Mouse (Mus musculus) MEL (cell line): ENCODE measurements around the gene Ccdc146. TPM values are rescaled to one million over a fixed set of nuclear protein-coding genes. Genes with fewer than 3 reads are reported as not detected.

Source experiments
- DNase-seq: peaks from one replicate; pipeline ENCODE4 v3.0.0; 2011; ENCODE audit warnings: low read depth, low spot score
- H3K27ac ChIP-seq: 2 replicates; pipeline ENCODE4 v1.5.1; 2012; ENCODE audit warnings: low read depth, mild to moderate bottlenecking, control low read depth, low read length, moderate library complexity; ENCODE audit not compliant: control insufficient read depth
- H3K27me3 ChIP-seq, 2 experiments: fragments of 150-350 bp in 1 of 2; sonication (generic) in 1 of 2; 2 replicates each; pipeline ENCODE4 v1.6.1; 2012; ENCODE audit warnings: low read length in 2 of 2, mild to moderate bottlenecking in 2 of 2, improper control_type of control experiment in 1 of 2, moderate library complexity in 1 of 2; ENCODE audit not compliant: insufficient read depth in 2 of 2, control insufficient read depth in 1 of 2
- H3K36me3 ChIP-seq, 2 experiments: 2 replicates each; pipeline ENCODE4 v1.6.1; 2012 to 2014; ENCODE audit warnings: low read length in 2 of 2, improper control_type of control experiment in 1 of 2, inconsistent platforms in 1 of 2, mild to moderate bottlenecking in 1 of 2; ENCODE audit not compliant: insufficient read depth in 2 of 2, control insufficient read depth in 1 of 2
- H3K4me1 ChIP-seq, 2 experiments: fragments of 150-350 bp in 1 of 2; sonication (generic) in 1 of 2; 2 replicates each; pipeline ENCODE4 v1.6.1; 2012; ENCODE audit warnings: low read length in 2 of 2, improper control_type of control experiment in 1 of 2, mild to moderate bottlenecking in 1 of 2; ENCODE audit not compliant: insufficient read depth in 2 of 2, control insufficient read depth in 1 of 2
- H3K4me3 ChIP-seq, 2 experiments: fragments of 150-350 bp in 1 of 2; sonication (generic) in 1 of 2; 2 replicates each; pipeline ENCODE4 v1.5.1; 2012; ENCODE audit warnings: low read depth in 2 of 2, low read length in 2 of 2, mild to moderate bottlenecking in 2 of 2, moderate library complexity in 2 of 2, control low read depth in 1 of 2, improper control_type of control experiment in 1 of 2; ENCODE audit not compliant: control insufficient read depth in 1 of 2, insufficient read depth in 1 of 2
- H3K79me2 ChIP-seq: 2 replicates; pipeline ENCODE4 v1.6.1; 2012; ENCODE audit warnings: mild to moderate bottlenecking, low read length, moderate library complexity; ENCODE audit not compliant: control insufficient read depth, poor library complexity, insufficient read depth
- H3K9ac ChIP-seq: 2 replicates; pipeline ENCODE4 v1.6.1; 2012; ENCODE audit warnings: low read depth, mild to moderate bottlenecking, control low read depth, low read length, moderate library complexity; ENCODE audit not compliant: control insufficient read depth, poor library complexity, severe bottlenecking
- H3K9me3 ChIP-seq: fragments of 150-350 bp; sonication (generic); replicated peaks from 2 replicates; pipeline ENCODE4 v1.6.1; 2012; ENCODE audit warnings: mild to moderate bottlenecking, low read length, improper control_type of control experiment, moderate library complexity; ENCODE audit not compliant: insufficient read depth
- CTCF ChIP-seq, 3 experiments: IDR thresholded peaks in 2 of 3; conservative IDR thresholded peaks in 1 of 3; 2 replicates each; pipeline ENCODE4 v1.5.1; 2011 to 2012; ENCODE audit warnings: low read length in 3 of 3, low read depth in 2 of 3, mild to moderate bottlenecking in 2 of 3, improper control_type of control experiment in 1 of 3, inconsistent platforms in 1 of 3, mixed read lengths in 1 of 3, moderate library complexity in 1 of 3; ENCODE audit not compliant: control insufficient read depth in 1 of 3, insufficient read depth in 1 of 3, poor library complexity in 1 of 3, severe bottlenecking in 1 of 3
- E2F4 ChIP-seq: IDR thresholded peaks from 2 replicates; pipeline ENCODE4 v1.6.1; 2011; ENCODE audit warnings: low read depth, low read length, improper control_type of control experiment, borderline replicate concordance
- ELF1 ChIP-seq: IDR thresholded peaks from 2 replicates; pipeline ENCODE4 v1.6.1; 2014; ENCODE audit warnings: low read depth, mild to moderate bottlenecking, inconsistent platforms, low read length, improper control_type of control experiment, moderate library complexity
- ETS1 ChIP-seq: IDR thresholded peaks from 2 replicates; pipeline ENCODE4 v1.6.1; 2012; ENCODE audit warnings: low read depth, mild to moderate bottlenecking, inconsistent platforms, low read length, improper control_type of control experiment, moderate library complexity
- GABPA ChIP-seq: IDR thresholded peaks from 2 replicates; pipeline ENCODE4 v1.6.1; 2012; ENCODE audit warnings: low read depth, mild to moderate bottlenecking, inconsistent platforms, low read length, improper control_type of control experiment, moderate library complexity
- KAT2A ChIP-seq: conservative IDR thresholded peaks from 2 replicates; pipeline ENCODE4 v1.6.1; 2012; ENCODE audit warnings: low read depth, low read length, improper control_type of control experiment, inconsistent platforms
- MEF2A ChIP-seq: IDR thresholded peaks from 2 replicates; pipeline ENCODE4 v1.6.1; 2014; ENCODE audit warnings: low read depth, mild to moderate bottlenecking, inconsistent platforms, low read length, improper control_type of control experiment; ENCODE audit not compliant: poor library complexity, insufficient replicate concordance, severe bottlenecking; ENCODE audit errors: extremely low read depth
- MXI1 ChIP-seq: IDR thresholded peaks from 2 replicates; pipeline ENCODE4 v1.6.1; 2011; ENCODE audit warnings: mild to moderate bottlenecking, low read depth, low read length, improper control_type of control experiment
- POLR2AphosphoS2 ChIP-seq: IDR thresholded peaks from 2 replicates; pipeline ENCODE4 v1.6.1; 2011; ENCODE audit warnings: low read length, improper control_type of control experiment
- POLR2AphosphoS5 ChIP-seq: IDR thresholded peaks from 2 replicates; pipeline ENCODE4 v1.6.1; 2012; ENCODE audit warnings: low read depth, borderline replicate concordance, mild to moderate bottlenecking, inconsistent platforms, low read length, moderate library complexity, mixed read lengths
- RAD21 ChIP-seq: IDR thresholded peaks from 2 replicates; pipeline ENCODE4 v1.6.1; 2011; ENCODE audit warnings: mild to moderate bottlenecking, low read depth, low read length, improper control_type of control experiment
- RCOR1 ChIP-seq: IDR thresholded peaks from 2 replicates; pipeline ENCODE4 v1.6.1; 2012; ENCODE audit warnings: low read depth, mild to moderate bottlenecking, inconsistent platforms, low read length, improper control_type of control experiment
- SMC3 ChIP-seq: IDR thresholded peaks from 2 replicates; pipeline ENCODE4 v1.6.1; 2011; ENCODE audit warnings: low read depth, low read length, improper control_type of control experiment
- TAL1 ChIP-seq: IDR thresholded peaks from 2 replicates; pipeline ENCODE4 v1.6.1; 2012; ENCODE audit warnings: mild to moderate bottlenecking, inconsistent platforms, low read length, moderate library complexity, mixed read lengths
- TBP ChIP-seq: IDR thresholded peaks from 2 replicates; pipeline ENCODE4 v1.8.0; 2011; ENCODE audit warnings: low read depth, low read length, improper control_type of control experiment
- TCF12 ChIP-seq: IDR thresholded peaks from 2 replicates; pipeline ENCODE4 v1.6.1; 2014; ENCODE audit warnings: low read depth, mild to moderate bottlenecking, inconsistent platforms, low read length, improper control_type of control experiment, moderate library complexity
- USF1 ChIP-seq: IDR thresholded peaks from 2 replicates; pipeline ENCODE4 v1.6.1; 2014; ENCODE audit warnings: low read depth, mild to moderate bottlenecking, inconsistent platforms, low read length, improper control_type of control experiment, moderate library complexity
- USF2 ChIP-seq, 2 experiments: IDR thresholded peaks; 2 replicates each; pipeline ENCODE4 v1.6.1; 2011 to 2012; ENCODE audit warnings: improper control_type of control experiment in 2 of 2, low read length in 2 of 2, borderline replicate concordance in 1 of 2, inconsistent platforms in 1 of 2, low read depth in 1 of 2, mild to moderate bottlenecking in 1 of 2; ENCODE audit not compliant: insufficient read depth in 1 of 2
- ZMIZ1 ChIP-seq: IDR thresholded peaks from 2 replicates; pipeline ENCODE4 v1.6.1; 2012; ENCODE audit warnings: low read depth, mild to moderate bottlenecking, inconsistent platforms, low read length, improper control_type of control experiment, moderate library complexity
- polyA plus RNA-seq, 2 experiments: library from polyadenylated mRNA; stranded (reverse) in 1 of 2; unstranded in 1 of 2; fragments of >175 nt in 1 of 2; fragments of >200 nt in 1 of 2; gene quantifications; 2 replicates each; pipeline versions ENCODE4 v1.2.1 to v1.2.4; 2012; ENCODE audit warnings: low replicate concordance in 2 of 2, low read depth in 1 of 2; ENCODE audit not compliant: insufficient read length in 2 of 2, insufficient read depth in 1 of 2, missing spikeins in 1 of 2
- total RNA-seq: library from RNA; depleted of rRNA; stranded (reverse); fragments of 300-350 nt; gene quantifications from 2 replicates; pipeline ENCODE4 v1.2.3, GENCODE M21; 2012

Ccdc146 gene
- total and polyA plus RNA-seq, 3 experiments: 0.35 to 0.45 TPM; not detected in 1

DNA sequence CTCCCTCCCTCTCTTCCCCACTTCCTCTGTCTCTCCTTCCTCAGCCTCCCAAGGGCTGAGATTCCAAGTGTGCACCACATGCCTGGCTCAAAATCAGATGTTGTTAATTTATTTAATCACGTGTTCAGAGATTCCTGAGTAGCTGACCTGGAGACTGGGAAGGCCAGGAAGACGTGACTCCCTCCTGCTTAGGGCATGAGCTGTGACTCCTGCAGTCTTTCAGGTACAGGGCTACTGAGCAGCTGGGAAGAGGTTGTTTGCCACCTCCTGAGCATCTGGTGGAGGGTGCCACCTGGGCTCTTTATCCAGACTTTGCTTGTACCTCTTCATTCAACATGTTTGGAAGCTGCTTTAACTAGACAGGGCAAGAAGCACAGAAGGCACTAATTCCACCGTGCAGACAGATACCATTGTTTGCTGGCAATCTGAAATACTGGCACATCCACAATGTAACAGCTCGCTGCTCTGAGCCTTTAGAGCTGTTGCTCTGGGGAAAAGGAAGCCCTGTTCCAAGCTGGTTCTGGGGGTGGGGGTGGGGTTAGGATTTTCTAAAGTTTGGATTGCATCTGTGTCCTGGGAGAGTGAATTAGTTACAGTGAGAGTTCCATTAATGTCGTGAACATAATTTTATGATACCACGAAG, 163.2 kb downstream of the Ccdc146 start:
- Histone ChIP-seq H3K4me3 (no peak overlapping the region), H3K79me2 (no peaks in the 10 kb centered on the region), H3K9me3 (no peaks in the 10 kb centered on the region), H3K27me3 (no peaks in the 10 kb centered on the region), H3K4me1 (peaks cover 2 to 17% of the 10 kb centered on the region in 2 experiments; a peak in 3 of 4 replicates), H3K36me3 (peaks cover 0 to 17% of the 10 kb centered on the region in 2 experiments; a peak in 2 of 4 replicates), H3K9ac (no peak overlapping the region)
- TF ChIP-seq TBP: no peak
- no peak for TF ChIP-seq USF2 (IDR thresholded peaks at IDR 0.05; ENCODE audit: borderline replicate concordance in 1 of 2, insufficient read depth in 1 of 2, low read depth in 1 of 2, low read length in 2 of 2)
- no peak for TF ChIP-seq USF1
- no peak for TF ChIP-seq TCF12
- no peak for TF ChIP-seq MXI1
- TF ChIP-seq RCOR1: no peak
- no peak for TF ChIP-seq TAL1
- TF ChIP-seq, all 39 proteins: peak for 0
- DNase-seq: no peak
- H3K27ac ChIP-seq: no peak overlapping the region

DNA sequence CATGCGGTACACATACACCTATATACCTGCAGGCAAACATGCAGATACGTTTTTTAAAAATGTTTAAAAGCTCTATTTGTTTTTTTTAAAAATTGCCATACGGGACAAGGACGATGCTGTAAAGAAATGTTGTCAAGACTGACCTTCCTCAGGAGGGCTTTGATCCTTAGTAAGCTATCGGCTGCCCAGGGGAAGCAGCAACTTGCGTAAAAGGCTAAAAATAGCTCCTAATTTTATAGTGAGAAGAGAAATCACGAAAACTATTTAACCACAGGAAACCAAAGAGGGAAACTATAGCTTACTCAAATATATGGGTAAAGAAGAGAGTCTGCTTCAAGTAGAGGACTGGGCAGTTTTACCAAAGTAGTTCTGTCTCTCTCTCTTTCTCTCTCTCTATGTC, 163.7 kb downstream of the Ccdc146 start:
- Histone ChIP-seq H3K27me3 (no peaks in the 10 kb centered on the region), H3K27ac (no peak overlapping the region), H3K9ac (no peak overlapping the region), H3K79me2 (no peaks in the 10 kb centered on the region), H3K36me3 (peaks cover 0 to 21% of the 10 kb centered on the region in 2 experiments; a peak in 2 of 4 replicates), H3K4me1 (peaks cover 6 to 17% of the 10 kb centered on the region in 2 experiments), H3K4me3 (no peak overlapping the region), H3K9me3 (no peaks in the 10 kb centered on the region)
- no peak for DNase-seq
- TF ChIP-seq MEF2A (peak; percentile 61; the same call in 1 of the 2 replicates), POLR2AphosphoS2 (no peak)

DNA sequence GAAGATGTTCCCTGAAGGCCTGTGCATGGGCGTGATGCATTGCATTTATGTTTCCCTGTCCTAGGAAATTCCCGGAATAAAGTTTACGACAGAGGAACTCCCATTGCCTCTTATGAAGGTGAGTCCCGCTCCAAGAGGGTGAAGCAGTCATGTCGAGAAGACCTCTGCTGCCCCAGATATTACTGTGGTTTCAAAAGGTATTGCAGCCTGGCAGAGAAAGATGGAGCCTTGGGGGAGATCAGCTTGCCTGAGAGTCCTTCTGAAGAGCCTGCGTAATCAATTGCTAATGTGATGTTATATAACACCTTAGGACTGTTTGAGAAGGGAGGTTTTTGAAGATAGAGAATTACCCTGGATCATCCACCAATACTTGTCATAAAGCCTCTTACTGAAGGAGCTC, 166.7 kb downstream of the Ccdc146 start:
- DNase-seq: peak; percentile 63
- no peak overlapping the region for H3K27ac ChIP-seq
- TF ChIP-seq RAD21: peak; percentile 66
- TF ChIP-seq USF1: no peak
- no peak for TF ChIP-seq POLR2AphosphoS5
- no peak for TF ChIP-seq KAT2A
- peak; percentile 22 to 53 (median 47); a peak in 5 of 6 replicates for TF ChIP-seq CTCF (IDR thresholded peaks at IDR 0.05 in 2 of 3, conservative IDR thresholded peaks at IDR 0.05 in 1 of 3; ENCODE audit: control insufficient read depth in 1 of 3, insufficient read depth in 1 of 3, low read depth in 2 of 3, low read length in 3 of 3, poor library complexity in 1 of 3, severe bottlenecking in 1 of 3)
- no peak for TF ChIP-seq ELF1
- TF ChIP-seq ZMIZ1: no peak
- peak; percentile 44; the same call in 1 of the 2 replicates for TF ChIP-seq SMC3
- no peak for TF ChIP-seq E2F4
- TF ChIP-seq GABPA: no peak
- no peak for TF ChIP-seq ETS1
- H3K4me1 ChIP-seq: peaks cover 6 to 16% of the 10 kb centered on the region in 2 experiments
- H3K9me3 ChIP-seq: no peaks in the 10 kb centered on the region
- H3K79me2 ChIP-seq: no peaks in the 10 kb centered on the region
- H3K9ac ChIP-seq: no peak overlapping the region
- no peak overlapping the region for H3K4me3 ChIP-seq
- H3K27me3 ChIP-seq: no peaks in the 10 kb centered on the region
- peaks cover 0 to 21% of the 10 kb centered on the region in 2 experiments; a peak in 2 of 4 replicates for H3K36me3 ChIP-seq
